Mouse (Mus musculus) mouse embryonic stem cell (cell line): Measurements from ENCODE around the gene G0s2.

Source experiments
- in situ Hi-C, 2 experiments: fragments of 300-500 bp; cut with MboI; formaldehyde crosslinking; loops; 1 replicate in 1 of 2; 3 replicates in 1 of 2; pipeline ENCODE4 v1.14.3; 2019 to 2020; ENCODE audit warnings: low sequenced_read_pairs in 2 of 2, low pct_unique_long_range_greater_than_20kb in 1 of 2, mixed read lengths in 1 of 2; ENCODE audit not compliant: unreplicated experiment in 1 of 2

Gene G0s2

DNA sequence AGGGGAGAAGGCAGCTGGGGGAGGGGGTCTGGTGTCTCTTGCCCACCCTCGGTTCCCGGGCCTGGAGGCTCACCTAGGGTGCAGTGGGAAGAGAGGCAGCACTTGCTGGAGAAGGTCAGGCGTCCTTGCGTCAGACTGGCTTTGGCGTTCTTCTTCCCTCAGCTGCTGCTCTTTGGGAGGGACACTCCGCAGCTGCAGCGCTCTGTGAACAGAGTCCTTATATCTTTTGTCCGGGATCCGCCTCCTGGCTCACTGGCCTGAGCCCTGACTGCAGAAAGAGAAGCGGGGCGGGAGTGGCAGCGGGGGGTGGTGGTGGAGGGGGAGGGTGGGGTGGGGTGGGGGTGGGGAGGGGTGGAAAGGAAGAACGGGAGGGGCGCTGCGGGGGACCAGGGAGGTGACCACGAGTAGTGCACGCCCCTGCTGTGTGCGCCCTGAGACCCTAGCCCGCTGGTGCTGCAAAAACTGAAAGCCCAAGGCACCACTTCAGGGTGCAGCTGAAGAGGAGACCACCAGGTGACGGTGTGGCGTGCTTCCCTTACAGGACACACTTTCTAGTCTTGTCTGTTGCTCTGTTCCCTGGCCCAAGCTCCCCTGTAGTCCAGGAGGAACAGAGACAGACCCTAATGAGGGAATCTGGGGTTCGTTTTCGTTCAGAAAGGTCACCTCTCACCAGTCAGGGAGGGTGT lies at the start of gene G0s2:
G0s2 (minus strand) TSS at position 302 of the 686 bp plus-strand sequence.
- in situ Hi-C loops: no loop called here

DNA sequence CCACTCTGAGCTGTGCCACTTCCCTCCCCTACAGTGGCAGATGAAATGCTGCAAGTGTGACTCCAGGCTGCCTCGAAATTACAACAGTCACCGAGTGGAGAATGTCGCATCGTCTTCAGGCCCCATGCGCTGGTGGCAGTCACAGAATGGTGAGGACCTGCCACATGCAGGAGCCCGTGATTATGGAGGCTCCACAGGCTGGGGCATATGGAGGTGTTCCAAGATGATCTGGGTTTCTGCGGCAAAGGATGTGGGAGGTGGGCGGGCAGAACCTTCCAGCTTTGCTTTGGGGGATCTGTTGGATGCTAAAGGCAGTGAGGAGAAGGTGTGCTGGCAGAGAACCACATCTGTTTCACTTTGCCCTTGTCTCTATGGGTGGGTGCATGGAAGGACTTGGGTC lies 47.4 kb upstream of the G0s2 start:
- in situ Hi-C loops: no loop called here

DNA sequence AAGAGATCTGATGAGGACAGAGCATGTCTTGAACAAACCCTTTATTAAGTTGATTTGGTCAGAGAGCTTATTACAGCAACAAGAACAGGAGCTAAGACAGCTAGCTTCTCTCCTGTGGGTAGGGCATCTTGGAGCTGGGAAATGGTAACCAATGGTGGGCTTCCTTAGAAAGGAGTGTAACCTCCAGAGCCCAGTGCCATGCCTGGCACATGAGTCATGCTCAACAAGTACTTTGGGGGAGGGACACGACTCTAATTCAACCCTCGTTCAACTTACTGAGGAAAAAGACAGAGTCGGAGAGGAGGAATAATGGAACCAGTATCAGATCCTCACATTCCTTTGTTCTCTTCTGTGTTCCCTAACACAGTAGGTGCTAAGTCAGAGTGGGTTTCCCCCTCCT lies 46.7 kb upstream of the G0s2 start:
- in situ Hi-C loops: no loop called here

DNA sequence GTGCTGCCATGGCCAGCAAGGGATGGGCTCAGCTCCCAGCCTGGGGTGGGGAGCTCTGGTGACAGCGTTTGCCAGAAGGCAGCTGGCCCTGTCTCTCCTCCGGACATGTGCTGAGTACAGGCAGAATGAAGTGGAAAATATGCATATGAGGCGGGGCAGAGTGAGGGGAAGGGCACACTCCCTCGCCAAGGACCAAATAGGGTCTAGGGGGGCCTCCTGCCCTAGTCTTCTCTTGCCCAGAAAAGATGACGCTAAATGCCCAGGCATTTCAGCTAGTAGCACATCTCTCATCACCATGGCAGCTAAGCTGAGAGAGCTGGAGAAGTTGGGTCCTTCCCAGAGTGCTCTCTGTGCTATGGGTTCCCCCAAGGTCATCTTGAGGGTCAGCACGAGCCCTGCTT lies 44.1 kb upstream of the G0s2 start:
- in situ Hi-C loops: no loop called here

DNA sequence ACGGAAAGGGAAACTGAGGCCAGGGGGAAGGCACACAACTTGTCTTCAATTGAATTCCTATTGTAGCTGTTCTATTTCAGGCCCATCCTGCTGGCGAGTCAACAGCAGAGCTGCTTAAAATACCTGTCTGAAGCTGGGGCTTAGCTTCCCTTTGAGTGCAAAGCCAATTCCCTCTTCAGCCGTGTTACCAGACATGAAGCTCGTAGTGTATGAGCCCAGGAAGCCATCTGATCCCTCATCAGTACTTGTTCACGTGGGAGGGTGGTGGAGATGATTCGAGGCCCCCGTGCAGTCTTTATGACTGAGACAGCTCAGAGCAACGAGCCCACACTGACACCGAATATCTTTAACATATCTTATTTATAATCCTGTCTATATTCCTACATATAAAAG lies 43.3 kb upstream of the G0s2 start:
- in situ Hi-C loops: no loop called here

DNA sequence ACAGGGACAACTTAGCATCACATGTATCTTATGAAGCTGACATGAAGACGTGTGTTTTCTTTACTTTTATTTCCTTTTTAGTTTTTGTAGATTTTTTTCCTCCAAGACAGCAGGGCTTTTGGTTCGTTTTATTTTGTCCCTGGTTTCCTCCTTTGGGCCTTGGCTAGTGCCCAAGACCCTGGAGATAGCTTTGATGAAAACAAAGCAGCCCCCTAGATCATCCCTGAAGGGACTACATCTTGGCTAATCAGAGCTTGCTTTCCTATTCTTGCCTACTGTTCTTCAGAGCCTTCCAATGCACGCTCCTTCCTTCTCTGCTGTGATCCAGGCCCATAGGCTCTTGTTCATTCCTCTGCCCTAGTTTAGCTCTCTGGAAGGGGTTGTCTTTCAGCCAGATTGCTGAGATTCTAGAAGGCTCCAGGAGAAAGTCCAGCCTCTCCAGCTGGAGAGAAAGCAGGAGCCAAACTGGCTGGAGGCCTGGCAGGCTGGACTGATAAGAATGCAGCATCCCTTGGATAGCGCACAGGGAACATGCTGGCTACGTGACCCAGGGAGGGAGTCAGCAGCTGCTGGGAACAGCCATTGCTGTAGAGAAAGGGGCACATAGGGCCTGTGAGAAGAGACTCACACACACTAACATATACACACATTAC lies 42.8 kb upstream of the G0s2 start:
- in situ Hi-C loops: no loop called here

DNA sequence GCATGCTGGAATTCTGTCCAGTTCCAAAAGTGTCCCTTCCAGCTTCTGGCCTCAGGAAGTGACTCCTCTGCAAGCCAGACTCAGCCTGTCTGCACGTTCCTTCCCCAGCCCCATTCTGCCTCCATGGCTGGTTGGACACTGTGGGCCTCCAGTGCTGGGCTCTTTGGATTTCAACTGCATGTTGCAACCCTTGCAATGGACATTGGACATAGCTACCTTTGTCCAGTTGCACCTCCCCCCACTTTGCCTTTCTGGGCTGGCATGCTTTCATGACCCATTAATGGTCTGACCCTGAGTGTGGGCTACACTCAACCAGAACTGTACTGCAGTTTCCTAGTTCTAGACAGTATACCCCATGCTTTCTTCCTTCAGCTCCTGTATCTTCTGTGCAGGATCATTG lies 38.6 kb upstream of the G0s2 start:
- in situ Hi-C loops: no loop called here

DNA sequence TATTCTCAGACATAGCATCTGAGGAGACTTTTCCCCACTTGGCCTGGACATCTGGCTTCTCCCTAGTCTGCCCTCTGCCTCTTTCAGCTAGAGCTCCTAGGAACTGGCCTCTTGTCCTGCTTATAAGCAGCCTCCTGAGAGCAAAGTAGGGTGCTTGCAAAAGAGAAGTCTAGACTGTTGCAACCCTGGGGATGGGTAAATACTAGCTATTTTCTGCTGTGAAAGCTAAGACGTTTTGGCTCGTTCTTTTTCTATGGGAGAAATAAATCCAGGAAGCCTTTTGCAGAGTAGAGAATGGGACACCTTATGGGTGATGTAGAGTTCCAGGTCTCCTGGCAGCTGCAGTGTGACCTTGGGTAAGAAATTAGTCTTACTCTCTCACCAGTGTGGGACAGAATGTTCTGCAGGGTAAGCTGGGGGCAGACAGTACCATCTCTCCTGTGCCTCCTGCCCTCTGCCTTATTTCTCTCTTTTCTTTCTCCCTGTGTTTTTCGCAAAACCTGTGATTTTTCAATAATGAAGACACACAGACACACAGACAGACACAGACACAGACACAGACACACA lies 37.6 kb upstream of the G0s2 start:
- in situ Hi-C loops: no loop called here

DNA sequence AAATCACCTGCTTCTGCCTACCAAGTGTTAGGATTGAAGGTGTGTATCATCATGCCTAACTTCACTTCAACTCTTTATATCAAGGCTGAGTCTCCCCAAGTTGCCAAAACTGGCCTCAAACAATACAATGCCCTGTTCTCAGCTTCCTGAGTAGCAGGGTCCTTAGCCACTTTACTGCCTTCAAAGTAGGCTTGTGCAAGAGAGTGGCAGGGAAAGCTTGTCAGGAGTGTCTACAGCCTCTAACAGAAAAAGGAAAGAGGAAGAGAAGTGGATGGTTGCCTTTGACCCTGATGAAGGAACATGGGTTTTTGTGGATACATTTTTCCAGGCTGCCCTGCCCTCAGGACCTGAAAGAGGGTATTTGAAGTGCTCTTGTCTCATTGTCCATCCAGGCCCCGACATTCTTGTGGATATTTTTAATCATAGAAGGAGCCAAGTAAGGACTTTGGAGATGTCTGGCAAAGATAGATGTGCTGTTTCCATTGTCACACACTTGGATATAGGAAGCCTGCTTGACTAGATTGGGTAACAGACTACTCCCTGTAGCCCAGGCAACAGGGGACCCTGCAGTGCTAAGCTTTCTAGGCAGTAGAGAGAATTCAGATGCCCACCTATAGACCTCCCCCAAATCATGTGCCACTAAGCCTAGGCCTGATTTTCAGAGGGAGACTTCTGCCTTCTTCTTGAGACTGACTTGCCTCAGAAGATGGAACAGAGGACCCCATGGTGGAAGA lies 36.9 kb upstream of the G0s2 start:
- in situ Hi-C loops: no loop called here

DNA sequence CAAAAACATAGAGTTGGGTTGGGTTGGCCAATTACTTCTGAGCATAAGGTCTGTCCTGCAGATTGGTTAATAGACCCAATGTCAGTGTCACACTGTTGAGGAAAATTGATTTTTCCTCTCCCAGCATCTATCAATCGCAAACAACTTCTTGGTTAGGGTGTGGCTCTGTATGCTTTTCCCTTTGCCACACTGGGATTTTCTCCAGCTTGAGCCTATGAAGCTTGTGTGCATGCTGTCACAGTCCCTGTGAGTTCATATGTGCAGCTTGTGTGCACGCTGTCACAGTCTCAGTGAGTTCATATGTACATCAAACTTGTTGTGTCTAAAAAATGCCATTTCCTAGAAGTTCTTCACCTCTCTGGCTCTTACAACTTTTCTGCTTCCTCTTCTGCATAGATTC lies 33.8 kb upstream of the G0s2 start:
- in situ Hi-C loops: no loop called here

DNA sequence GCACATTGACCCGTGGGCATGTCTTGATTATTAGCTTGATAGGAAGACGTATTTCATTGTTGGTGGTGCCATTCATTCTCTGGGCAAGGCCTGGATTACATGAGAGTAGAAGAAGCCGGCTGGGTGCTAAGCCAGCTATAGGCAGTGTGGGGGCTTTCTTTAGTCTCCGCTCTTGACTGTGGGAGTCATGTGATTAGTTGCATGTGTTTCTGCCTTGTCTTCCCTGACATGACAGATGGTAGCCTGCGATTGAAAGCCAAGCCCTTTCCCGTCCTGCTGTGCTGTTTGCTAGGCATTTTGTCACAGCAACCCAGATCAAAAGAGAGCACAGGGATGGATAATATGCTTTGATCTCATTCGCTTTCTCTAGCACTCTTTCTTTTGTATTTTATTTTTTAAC lies 32.4 kb upstream of the G0s2 start:
- in situ Hi-C loops: no loop called here

DNA sequence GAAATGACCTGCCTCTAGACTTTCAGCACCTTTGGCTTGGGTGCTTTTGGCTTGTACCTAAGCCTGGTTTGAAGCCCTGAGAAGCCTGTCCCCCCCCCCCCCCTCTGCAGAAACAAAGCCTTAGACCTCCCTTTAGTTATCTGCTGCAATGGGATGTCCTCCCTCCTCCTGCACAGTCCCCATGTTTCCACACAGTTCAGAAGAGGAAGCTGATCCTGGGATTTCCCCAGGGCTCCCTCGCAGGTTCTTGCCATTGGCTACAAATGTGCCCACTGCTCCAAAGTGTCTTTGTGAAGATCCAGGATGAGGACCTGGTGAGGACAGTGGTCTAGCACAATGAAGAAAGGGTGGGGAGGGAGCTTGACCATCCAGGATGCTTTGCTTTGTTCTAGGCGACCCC lies 30.1 kb upstream of the G0s2 start:
- in situ Hi-C loops: no loop called here

DNA sequence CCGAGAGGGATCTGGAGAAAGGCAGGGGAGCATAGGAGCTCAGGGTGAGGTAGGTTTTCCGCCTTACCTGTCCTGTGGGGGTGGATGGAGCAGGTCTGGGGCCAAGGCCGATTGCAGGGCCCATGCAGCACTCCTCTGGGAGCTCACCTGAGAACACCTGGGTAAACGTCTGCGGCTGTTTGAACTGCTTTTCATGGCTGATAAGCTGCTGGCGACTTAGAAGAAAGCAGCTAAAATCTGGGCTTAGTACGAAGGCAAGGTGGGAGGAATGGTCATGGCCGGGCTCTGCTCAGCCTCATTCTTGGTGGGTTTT lies 29.0 kb upstream of the G0s2 start:
- in situ Hi-C loops: no loop called here

DNA sequence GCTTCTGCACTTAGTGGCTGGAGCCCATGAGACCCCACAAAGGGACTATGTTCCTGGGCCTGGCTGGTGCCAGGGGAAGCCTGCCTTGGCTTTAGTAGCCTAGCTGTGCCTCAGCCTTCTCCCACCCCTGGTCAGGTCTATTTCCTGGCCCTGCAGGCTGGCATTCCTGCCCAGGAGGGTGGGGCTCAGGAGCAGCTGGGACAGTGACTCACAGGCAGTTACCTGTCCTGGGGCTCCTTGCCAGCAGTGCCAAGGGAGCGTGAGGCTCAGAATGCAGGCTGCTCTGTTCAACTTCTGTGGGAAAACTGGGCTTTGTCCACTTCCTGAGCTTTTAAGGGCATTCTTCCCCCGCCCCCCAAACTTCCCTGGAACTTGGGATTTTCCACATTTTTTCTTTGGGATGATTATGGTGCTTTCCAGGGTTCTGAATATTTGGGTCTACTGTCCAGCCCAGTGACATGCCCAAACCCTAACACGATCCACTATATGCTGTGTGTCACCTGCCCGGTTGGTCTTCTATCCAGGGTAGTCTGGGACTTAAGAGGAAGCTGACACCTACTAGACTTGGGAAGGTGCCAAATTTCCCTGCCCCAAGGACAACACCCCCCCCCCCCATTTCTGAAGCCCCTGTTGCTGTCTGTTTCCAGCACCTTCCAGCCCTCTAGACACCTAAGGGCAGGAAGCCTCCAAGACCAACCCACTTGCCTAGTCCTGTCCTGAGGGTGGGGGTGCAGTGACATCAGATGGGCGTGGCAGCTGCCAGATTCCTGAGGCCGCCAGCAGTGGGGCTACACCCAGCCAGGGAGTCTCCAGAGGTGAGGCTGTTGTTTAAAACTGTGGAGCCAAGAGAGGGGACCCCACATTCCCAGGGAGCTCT lies 28.4 kb upstream of the G0s2 start:
- in situ Hi-C loops: no loop called here

DNA sequence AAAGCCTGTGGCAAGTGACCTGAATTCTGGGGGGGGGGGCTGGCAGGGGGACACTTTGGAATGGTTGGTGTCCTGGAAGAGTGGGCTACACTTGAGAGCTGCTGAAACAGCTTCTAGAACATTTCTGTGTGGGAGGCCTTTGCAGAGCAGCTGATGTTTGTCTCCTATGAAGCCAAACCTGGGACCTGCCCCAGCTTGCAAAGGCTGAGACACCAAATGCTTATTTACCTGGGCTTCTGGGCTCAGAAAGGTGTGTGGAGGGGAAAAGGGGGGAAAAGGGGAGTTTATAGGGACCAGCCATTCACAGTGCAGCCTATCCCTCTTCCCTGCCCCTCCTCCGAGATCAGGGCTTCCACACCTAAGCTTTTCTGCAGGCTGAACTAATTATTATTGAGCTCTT lies 27.0 kb upstream of the G0s2 start:
- in situ Hi-C loops: no loop called here

DNA sequence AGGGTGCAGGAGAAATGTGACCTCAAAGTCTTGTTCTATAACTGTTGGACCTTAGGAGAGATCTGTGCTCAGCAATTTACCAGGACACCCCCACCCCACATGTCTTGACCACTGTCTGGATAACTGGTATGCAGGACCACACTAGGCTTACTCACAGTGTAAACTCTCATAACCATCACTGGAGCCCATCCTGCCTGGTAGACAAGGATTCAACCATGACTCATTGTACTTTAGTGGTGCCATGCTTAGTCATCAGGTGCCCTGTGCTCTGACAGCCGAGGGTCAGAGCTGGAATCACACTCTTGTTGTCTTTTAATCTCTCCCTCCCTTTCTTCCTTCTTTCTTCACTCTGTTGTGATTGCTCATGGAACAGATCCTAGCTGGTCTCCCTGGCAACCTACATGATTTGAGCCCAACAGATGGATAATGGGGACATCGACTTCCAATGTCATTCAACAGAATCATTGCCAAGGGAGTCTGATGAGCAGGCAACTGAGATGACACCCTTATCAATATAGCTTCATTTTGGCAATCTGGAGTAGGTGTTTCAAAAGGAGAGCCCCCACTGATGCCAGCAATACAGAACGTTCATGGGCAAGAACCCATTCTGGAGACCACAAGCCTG lies 25.2 kb upstream of the G0s2 start:
- in situ Hi-C loops: no loop called here

DNA sequence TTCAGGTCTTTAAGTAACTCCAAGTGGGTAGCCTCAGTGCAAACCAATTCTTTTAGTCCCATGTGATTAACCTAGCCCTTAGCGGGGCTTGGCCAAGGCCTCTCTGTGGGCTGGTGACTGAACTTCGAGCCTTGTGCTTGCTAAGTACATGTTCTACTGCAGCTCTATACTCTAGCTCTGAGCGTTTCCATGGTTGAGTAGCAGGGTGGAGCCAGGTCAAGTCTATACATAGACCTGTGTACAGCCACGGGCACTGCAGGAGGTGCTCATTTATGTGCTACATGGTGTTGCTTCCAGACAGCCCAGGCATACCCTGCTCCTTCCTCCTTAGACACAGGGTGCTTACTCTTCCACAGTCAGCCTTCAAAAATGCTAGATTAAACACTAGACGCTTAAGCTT lies 22.9 kb upstream of the G0s2 start:
- in situ Hi-C loops: no loop called here

DNA sequence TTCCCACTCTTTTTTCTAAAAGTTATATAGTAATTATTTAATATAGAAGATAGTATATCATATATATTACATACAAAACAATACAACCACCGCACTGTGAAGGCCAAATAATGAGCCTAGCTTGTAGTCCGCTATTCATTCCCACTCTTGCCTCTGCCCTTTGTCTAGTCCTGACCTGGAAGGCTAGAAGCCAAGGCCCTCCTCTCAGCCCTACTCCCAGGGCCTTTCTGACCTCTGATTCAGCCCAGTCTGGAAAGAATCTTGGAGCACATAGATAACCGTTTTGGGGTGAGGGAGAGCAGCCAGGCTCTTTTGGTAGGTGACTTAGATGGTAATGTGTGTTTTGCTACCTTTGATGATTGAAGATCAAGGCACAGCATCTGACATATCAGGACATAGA lies 20.9 kb upstream of the G0s2 start:
- in situ Hi-C loops: no loop called here
